Mouse (Mus musculus): Measurements from ENCODE around the gene Zfp960.
"Not testable (repeated sequence)": the region's sequence is repeated elsewhere in the genome, so short reads cannot be mapped to it uniquely, and the experiment has no call there.

Zfp960 gene

DNA sequence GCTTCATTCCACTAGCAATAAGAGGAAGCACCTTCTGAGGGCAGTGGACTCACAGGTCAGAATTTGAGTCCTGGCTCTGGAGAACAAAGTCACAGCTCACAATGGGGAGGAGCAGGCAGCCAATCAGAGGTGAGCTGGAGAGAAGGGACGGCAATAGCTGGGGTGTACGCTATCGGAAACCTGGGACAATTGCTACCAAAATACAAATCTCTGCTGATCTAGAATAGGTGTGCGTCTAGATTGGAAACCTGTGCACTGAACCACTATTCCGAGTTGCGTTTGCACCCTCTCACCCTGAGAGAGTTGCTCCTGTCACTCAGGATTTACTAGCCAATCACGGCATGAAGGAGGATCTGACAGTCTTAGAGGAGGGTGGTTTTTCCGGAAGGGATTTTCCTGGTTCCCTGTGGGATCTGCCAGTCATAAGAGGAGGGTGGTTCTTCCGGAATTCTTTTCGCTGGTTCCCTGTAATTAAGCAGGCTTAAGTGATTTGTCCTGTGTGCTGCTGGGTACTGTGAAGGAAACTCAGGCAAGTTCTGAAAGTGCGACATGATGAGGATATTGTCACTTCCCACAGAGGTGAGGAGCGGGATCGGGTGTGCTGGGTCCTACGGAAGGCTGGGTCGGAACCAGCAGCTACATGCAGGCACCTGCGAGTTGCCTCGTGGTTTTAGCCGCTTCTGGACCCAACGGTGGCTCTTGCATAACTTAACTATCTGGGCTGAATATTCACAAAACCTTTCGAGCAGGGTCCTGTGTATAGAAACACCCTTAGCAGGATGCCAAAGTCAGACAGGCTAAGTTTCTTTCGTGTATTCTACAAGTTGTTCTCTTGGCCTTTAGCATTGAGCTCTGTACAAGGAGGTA, at the start of gene Zfp960:
TSS of gene Zfp960 (plus strand) at position 486 of the 867 bp plus-strand sequence.
- in situ Hi-C loops (cut with MboI; ENCODE audit: unreplicated experiment in 2 of 2) = not testable (repeated sequence)

GRCm38 (mm10) chr17:17018071-17018470, 45.8 kb upstream of the Zfp960 start:
- in situ Hi-C loops (cut with MboI; ENCODE audit: unreplicated experiment in 2 of 2) = not testable (repeated sequence)

GRCm38 (mm10) chr17:17059566-17059965, 4.3 kb upstream of the Zfp960 start:
- in situ Hi-C loops (cut with MboI; ENCODE audit: unreplicated experiment in 2 of 2) = not testable (repeated sequence)

- in situ Hi-C loops (cut with MboI; ENCODE audit: unreplicated experiment in 2 of 2) = not testable (repeated sequence)
Measured at GRCm38 (mm10) chr17:17120830-17121502, 57.1 kb downstream of the Zfp960 start, which contains the start of gene Zfp97. Zfp97 (plus strand) TSS chr17:17121415.

Measured in v-Abl transformed pro-B cells (cell line).